Mouse (Mus musculus) adrenal gland, adult 18-20 months (tissue): Measurements from ENCODE around the gene Necab3. TPM values are rescaled to one million over a fixed set of nuclear protein-coding genes. Genes with fewer than 3 reads are reported as not detected.

ENCODE experiments used
- DNase-seq, 2 experiments: peaks; one replicate each; pipeline ENCODE4 v3.0.0; 2021 to 2022; ENCODE audit warnings: low spot score in 2 of 2
- long read RNA-seq, 2 experiments: library from polyadenylated mRNA; stranded (forward); transcript quantifications; one replicate each; pipeline ENCODE4 v2.0.0; 2021
- total RNA-seq, 2 experiments: library from RNA; stranded (reverse); gene quantifications; 1 replicate in 1 of 2; 2 replicates in 1 of 2; pipeline ENCODE4 v1.2.3; 2021

Necab3 gene
- 1 to 10 TPM in 1 of 2 experiments, under 1 TPM in 1; 0.86 to 1.6 TPM for total RNA-seq
- long read RNA-seq, experiment 1, partial matches to known transcripts: 0 of 1 reads
- long read RNA-seq, experiment 1, other reads (novel, unspliced or antisense): 1 of 1 reads
- long read RNA-seq, experiment 2: 0 reads

DNA sequence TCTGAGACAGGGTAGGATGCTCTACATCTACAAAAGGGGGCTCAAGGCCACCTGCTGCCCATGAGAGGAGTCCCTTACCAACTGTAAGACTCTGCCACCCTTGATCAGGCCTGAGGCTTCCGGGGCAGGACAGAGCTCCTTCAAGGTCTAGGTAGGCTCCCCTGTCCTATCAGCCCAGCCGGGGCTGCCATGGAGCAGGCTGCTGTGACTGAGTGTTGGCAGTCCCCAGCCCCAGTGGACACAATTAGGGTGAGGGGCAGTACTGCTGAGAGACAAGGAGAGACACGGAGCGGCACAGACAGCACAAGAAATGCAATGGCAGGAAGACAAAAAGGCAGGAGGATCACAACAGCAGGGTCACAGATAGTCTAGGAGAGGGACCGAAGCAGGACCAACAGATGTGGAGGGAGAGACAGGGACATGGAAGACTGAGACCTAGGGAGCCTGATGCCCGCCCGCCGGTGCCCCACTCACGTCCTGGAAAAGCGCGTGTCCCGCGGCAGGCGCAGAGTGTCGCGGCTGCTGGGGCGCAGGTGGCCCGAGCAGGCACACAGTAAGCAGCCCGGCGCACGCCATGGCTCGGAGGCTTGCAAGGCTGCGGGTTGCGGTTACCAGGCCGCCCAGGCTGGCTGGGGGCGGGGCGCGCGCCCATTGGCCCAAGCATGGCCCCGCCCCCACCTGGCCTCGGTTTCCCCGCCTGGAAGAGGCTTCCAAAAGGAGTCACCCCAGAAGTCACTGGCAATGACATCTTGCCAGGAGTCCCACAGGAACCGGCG, at the start of gene Necab3:
Gene Necab3 (minus strand): TSS at position 627 of the 776 bp plus-strand sequence.
- no peak for DNase-seq

- DNase-seq: no peak
Observed at GRCm38 (mm10) chr2:154606965-154607364, 48.3 kb upstream of the Necab3 start.

DNA sequence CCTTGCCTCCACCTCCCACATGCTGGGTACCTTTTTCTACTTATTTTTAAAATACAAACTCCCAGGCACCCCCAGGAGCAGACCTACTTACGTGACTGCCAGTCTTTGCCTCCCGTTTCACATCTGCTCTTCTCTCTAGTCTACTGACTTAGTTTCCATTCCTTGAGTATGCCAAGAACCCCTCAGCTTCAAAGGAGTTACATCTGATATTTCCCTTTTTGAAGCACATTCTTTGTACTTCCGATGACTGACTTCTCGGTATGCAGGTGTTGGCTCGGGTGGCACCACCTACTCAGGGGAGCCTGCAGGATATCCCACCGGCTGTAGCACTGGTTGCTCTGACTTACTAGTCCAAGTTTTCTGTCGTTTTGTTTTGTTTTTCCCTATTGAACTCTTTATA, 45.5 kb upstream of the Necab3 start:
- no peak for DNase-seq

- DNase-seq: peak; percentile 94 to 97
Observed at GRCm38 (mm10) chr2:154603638-154604153, 45.0 kb upstream of the Necab3 start, which contains the start of gene Pxmp4. Gene Pxmp4, minus strand, starts transcription at chr2:154603708.

- no peak for DNase-seq
Observed at GRCm38 (mm10) chr2:154603007-154603637, 44.4 kb upstream of the Necab3 start.

DNA sequence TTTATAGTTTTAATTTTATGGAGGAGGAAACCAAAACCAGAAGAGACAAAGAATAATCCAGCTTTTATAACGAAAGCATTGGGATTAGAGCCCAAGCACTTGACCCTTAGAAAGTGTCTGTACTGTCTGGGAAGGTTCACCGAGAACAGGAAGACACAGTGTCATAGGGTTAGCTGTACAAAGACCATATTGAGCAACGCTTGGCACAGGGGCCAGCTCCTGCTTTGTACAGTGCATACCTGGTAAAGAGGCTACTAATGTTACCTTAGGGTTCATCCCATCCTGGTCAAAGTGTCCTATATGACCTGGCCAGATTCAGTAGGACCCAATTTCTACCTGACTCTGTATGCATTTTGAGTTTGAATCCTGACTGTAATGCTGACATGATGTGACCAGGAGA, 42.6 kb upstream of the Necab3 start:
- DNase-seq: no peak

DNA sequence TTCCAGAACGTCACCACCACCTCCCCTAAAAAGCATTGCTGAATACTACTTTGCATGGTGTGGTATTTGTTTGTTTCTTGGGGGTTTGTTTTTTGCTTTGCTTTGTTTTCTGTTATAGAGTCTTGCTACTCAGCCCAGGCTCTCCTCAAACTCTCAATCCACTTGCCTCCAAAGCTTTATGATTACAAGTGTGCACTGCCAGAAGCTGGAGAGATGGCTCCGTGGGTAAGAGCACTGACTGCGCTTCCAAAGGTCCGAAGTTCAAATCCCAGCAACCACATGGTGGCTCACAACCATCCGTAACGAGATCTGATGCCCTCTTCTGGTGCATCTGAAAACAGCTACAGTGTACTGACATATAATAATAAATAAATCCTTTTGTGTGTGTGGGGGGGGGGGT, 41.9 kb upstream of the Necab3 start:
- DNase-seq: no peak

DNA sequence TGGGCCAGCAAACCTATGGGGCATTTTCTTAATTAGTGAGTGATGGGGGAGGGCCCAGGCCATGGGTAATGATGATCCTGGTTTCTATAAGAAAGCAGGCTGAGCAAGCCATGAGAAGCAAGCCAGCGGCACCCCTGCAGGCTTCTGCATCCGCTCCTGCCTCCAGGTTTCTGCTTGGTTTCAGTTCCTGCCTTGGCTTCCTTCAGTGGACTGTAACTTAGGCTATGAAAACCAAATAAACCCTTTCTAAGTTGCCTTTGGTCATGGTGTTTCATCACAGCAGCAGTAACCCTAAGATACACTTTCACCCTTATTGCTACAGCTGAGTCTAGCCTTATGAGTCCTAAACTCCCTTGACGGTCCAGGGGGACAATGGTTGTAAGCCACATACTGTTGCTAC, 38.7 kb upstream of the Necab3 start:
- DNase-seq: no peak

GRCm38 (mm10) chr2:154595775-154596174, 37.1 kb upstream of the Necab3 start:
- no peak for DNase-seq

- peak in 1 of 2 experiments; percentile 41 for DNase-seq
Observed at GRCm38 (mm10) chr2:154593025-154593424, 34.3 kb upstream of the Necab3 start.

- DNase-seq: no peak
Observed at GRCm38 (mm10) chr2:154591239-154591638, 32.5 kb upstream of the Necab3 start.

DNA sequence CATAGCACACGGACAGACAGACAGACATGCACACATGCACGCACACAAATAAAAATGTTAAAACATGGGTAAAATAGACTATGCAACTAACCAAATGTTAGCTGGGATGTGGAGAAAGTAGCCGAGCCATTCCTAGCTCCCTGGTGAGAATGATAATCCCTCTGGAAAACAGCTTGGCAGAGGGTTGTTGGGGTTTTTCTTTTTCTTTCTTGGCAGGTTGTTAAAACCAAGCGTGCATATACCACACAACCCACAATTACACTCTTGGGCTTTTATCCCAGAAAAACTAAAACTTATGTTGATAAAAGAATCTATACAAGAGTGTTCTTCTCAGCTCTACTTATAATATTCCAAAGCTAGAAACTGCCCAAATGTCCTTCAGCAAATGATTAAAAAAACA, 30.4 kb upstream of the Necab3 start:
- DNase-seq: no peak

- no peak for DNase-seq
Observed at GRCm38 (mm10) chr2:154586405-154586804, 27.7 kb upstream of the Necab3 start.

- no peak for DNase-seq
Observed at GRCm38 (mm10) chr2:154584931-154585601, 26.4 kb upstream of the Necab3 start.

DNA sequence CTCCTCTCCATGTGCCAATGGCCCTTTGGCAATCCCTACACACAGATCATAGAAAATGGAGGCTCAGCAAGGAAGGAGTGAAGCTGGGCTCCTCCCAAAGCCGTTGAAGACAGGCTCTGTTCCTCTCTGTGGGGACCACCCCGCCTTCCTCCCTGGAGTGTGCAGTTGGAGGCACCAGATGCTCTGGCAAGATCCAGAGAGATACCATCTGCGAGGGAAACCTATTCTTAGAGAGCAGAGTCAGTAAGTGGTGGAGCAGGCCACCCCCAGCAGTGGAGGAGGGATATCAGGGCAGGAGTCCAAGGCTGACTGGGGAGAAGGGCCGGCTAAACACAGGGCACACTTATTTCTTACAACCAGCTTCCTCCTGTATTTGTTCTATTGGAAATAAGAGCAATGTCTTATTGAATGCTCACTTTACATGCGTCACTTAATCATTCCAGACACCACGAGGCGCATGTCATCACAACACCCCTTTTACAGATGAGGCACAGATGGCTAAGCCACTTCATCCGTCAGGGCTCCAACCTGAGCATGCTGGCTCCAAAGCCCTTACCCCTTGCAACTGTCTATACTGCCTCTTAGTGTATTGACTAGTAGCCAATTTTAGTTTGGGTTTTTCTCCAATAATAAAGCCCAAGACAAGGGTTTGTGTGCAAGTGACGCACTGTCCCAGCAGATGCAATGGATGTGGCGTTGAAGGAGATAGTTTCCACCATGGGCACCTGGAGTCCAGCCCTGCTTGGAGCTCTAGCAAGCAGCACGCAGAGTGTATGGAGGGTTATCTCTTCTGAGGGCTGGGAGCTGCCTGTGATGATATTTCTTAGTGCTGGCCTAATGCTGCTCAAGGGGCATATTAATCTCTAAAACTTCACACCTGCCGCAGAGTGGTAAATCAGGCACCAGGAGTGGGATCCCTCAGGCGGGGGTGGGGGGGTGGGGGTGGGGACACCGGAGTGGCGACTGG, 25.5 kb upstream of the Necab3 start:
- no peak for DNase-seq

GRCm38 (mm10) chr2:154581421-154581820, 22.7 kb upstream of the Necab3 start:
- DNase-seq: no peak

GRCm38 (mm10) chr2:154580586-154580985, 21.9 kb upstream of the Necab3 start:
- DNase-seq: no peak

- DNase-seq: no peak
Observed at GRCm38 (mm10) chr2:154577744-154578067, 19.0 kb upstream of the Necab3 start.

DNA sequence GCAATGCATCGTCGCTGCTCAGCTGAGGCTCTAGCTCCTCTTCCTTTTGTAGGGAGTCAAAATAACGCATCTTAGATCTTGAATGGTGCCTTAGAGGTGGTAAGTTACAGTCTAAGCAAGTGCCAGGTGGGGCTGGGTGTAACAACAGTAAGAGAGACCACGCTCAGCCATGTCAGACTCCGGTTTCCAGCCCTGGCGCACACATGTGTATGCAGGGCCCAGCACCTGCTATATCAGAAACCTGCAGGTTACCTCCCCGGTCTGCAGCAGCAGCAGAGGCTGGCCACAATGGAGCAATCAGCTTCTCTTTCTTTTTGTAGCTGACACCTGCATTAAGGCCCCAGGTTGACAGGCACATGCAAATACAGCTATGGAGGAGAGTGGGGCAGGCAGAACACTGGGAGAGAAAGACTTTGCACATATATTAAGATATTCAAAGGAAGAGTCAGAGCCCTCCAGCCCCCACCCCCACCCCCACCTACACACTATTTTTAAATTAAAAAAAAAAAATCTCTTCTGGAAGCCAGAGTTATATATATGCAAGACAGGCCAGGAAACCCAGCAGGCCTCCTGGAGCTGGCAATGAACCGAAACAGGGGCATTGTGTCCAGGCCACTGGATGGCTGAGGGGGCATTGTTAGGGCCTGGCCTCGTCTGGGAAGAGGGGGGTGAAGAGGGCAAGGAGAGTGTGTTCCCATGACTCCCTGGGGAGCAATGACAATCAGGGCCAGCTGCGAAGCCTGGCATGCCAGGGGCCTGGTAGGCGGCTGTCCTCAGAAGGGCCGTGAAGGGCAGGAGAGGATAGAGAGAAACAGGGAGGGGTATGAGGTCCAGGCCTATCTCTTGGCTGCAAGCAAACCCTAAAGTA, 18.4 kb upstream of the Necab3 start:
- DNase-seq: no peak

DNA sequence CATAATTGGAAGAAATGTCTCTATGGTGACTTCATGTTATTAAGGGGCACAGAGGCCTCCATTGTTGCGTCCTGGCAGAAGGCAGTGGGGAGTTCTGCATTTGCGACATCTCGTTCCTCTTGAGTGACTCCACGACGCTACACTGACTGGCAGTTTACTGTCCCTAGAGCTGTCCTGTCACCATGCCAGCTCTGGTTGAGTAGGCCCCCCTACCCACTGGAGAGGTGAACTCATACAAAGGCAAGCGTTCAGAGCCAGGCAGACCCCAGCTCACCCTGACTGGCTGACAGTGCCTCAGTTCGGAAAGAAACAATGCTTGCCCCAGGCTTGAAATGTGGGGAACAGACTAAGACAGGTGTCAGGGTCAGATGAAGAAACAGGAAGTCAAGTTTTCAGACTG, 15.6 kb upstream of the Necab3 start:
- no peak for DNase-seq
